Mouse (Mus musculus): ENCODE measurements around the gene Ppp1r3c. TPM values are rescaled to one million over a fixed set of nuclear protein-coding genes. Genes with fewer than 3 reads are reported as not detected.
"Not testable (repeated sequence)": the region's sequence is repeated elsewhere in the genome, so short reads cannot be mapped to it uniquely, and the experiment has no call there.

Ppp1r3c gene
- 10 to 100 TPM; 38.4 to 74.9 TPM for total RNA-seq (2021)
- long read RNA-seq, experiment 1, transcript Ppp1r3c-201 (2 exons, 2,725 nt), result major isoform, 23 of 42 reads
- long read RNA-seq, experiment 1, partial matches to known transcripts, result 15 of 42 reads
- long read RNA-seq, experiment 1, other reads (novel, unspliced or antisense), result 4 of 42 reads
- long read RNA-seq, experiment 2, transcript Ppp1r3c-201 (2 exons, 2,725 nt), result major isoform, 15 of 53 reads
- long read RNA-seq, experiment 2, partial matches to known transcripts, result 0 of 53 reads
- long read RNA-seq, experiment 2, other reads (novel, unspliced or antisense), result 38 of 53 reads

DNA sequence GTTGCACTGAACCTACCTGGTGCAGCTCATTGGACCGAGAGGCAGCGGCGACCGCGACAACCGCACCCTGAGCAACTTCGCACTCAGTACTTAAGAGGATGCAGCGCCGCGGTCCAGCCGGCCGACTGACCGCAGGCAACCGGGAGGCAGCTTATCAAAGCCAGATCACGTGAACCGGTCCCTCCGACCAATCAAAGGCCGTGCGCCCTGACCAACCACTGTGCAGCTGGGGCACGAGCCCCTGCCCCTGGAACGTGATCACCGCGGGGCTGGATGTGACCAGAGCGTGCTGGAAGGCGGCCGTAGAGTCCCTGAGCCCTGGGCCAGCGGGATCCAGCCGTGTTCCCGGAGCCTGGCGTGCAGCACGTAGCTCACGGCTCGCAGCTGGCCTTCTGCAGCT lies at the start of gene Ppp1r3c:
TSS of gene Ppp1r3c (minus strand) at position 117 of the 400 bp plus-strand sequence.
- peak; percentile 76 to 82 for DNase-seq (ENCODE audit: low spot score in 2 of 2)

GRCm38 (mm10) chr19:36783179-36783578 lies 46.7 kb upstream of the Ppp1r3c start:
- DNase-seq (ENCODE audit: low spot score in 2 of 2), result no peak

GRCm38 (mm10) chr19:36782591-36782990 lies 46.1 kb upstream of the Ppp1r3c start:
- DNase-seq (ENCODE audit: low spot score in 2 of 2), result no peak

GRCm38 (mm10) chr19:36781996-36782395 lies 45.5 kb upstream of the Ppp1r3c start:
- no peak for DNase-seq (ENCODE audit: low spot score in 2 of 2)

DNA sequence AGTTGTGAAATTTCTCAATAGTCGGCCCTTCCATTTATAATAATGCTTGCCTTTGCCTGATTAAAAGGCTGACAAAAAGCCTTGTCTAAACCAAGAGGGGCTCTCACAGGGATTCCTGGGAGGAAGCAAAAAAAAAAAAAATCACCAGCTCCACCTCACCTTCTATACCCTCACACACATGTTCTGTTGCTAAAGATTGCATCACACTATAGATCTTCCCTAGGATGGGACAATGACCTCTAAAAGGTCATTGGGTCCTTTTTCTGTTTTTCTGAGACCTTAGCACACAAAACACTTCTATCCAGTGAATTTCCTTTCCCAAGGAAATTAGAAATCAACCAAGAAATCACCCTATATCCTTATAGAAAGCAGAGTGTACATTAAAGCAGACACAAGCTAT lies 43.9 kb upstream of the Ppp1r3c start:
- DNase-seq (ENCODE audit: low spot score in 2 of 2), result no peak

GRCm38 (mm10) chr19:36779765-36780164 lies 43.3 kb upstream of the Ppp1r3c start:
- DNase-seq (ENCODE audit: low spot score in 2 of 2), result no peak

DNA sequence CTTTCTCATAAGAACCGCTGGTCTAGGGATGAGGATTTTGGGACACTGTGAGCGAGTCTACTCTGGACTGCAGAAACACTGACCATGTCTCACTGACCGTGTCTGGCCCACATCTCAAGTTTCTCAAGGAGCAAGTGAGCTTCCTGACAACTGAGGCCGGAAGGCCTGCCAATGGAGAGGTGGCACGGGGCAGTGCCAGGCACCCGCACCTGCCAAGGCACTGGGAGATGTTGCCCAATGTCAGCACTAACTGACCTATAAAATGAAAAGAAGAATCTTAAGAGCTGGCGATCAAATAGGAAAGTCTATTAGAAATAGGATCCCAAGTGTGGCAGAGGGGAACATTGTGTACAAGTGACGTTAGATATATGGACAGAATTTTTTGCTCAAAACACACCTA lies 39.1 kb upstream of the Ppp1r3c start:
- DNase-seq (ENCODE audit: low spot score in 2 of 2), result no peak

DNA sequence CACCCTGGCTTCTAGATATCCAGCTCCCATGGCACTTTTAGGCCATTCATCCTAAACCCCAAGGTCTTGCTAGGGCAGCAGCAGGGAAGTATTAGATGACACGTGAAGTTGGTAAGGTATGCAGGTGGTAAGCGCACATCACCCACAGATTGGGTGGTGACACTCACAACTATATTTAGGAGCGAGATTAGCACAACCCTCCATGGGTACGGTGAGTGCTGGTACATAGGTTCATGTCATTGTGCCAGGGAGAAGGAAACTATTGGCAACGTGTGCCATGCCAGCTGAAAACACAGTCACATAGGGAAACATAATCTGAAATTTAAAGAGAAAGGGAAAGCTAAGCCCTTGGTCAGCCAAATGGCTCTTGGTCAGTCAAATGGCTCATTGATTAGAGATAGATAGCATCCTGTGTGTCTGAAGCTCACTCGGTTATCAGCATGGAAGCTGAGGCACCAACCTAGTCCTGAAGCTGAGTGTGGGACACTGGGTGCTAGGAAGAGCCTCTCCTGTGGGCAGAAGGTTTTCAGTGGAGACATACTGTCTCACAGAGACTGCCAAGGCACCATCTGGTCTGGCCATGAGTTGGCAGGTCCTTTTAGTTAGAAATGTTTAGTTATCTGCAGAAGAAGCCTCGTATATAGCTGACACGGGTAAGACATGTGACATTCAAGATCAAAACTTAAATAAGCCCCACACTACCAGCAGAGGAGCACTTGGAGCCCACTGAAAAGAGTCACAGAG lies 37.4 kb upstream of the Ppp1r3c start:
- no peak for DNase-seq (ENCODE audit: low spot score in 2 of 2)

- DNase-seq (ENCODE audit: low spot score in 2 of 2), result no peak
Measured at GRCm38 (mm10) chr19:36768084-36768483, 31.6 kb upstream of the Ppp1r3c start.

DNA sequence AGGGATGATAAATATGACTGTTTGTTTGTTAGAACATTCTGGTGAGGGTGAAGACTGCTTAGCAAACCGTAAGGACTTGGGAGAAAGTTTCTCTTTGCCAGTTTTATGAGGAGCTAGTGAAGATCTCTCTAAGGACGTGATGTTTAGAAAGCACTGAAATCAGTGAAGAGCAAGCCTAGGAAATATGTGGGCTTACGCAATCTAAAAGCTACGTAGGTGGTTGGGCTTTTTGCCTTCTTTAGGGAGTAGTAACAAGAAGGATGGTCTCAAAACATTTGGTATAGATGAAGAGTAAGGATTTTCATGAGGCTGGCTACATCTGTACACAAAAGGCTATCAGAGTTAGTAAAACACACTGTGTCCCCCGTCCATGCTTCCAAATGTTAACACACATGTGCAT lies 28.0 kb upstream of the Ppp1r3c start:
- no peak for DNase-seq (ENCODE audit: low spot score in 2 of 2)

GRCm38 (mm10) chr19:36748996-36749395 lies 12.5 kb upstream of the Ppp1r3c start:
- DNase-seq (ENCODE audit: low spot score in 2 of 2), result no peak

DNA sequence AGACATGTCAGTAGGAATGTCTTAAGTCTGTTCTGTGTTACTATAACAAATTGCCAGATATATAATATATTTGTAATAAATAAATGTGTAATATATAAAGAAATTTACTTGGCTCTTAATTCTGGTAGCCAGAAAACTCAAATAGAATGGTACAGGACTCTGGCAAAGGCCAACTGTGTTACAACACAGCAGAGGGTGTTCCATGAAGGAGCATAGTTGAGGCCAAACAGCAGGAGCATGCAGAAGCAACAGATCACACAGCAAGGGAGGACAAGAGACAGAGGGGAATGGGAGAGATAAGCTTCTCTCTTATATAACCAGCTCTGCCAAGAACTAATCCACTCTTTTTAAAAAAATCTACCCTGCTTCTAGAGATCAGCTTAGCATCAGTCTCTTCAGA lies 5.9 kb upstream of the Ppp1r3c start:
- DNase-seq (ENCODE audit: low spot score in 2 of 2), result no peak

DNA sequence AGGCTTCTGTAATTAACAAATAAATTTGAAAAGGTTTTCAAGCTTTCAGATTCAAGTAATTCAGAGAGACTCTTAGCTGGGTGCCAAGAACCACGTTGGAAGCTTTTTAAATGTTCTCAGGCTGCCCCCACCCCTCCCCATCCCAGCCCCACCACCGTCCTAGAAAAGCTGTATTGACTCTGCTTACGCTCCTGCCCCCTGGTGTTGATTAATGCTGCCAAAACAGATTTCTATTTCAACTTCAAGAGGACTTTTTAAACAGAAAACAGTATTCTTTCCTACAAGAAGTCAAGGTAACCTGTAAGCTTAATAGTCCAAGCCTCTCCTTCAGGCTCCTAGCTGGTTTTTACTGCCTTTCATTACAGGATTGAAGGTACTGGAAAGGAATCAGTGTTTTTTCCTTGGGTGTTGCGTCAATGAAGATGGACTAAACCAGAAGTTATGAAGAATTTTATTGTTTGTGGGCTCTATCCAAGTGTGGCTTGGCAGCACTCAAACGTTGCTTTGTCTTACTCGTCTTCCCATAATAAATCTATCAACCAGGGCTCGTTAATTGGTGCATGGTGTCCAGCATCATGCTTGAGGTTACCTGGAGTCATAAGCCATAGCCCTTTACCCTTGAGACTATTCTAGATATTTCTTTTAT lies 3.2 kb upstream of the Ppp1r3c start:
- no peak for DNase-seq (ENCODE audit: low spot score in 2 of 2)

DNA sequence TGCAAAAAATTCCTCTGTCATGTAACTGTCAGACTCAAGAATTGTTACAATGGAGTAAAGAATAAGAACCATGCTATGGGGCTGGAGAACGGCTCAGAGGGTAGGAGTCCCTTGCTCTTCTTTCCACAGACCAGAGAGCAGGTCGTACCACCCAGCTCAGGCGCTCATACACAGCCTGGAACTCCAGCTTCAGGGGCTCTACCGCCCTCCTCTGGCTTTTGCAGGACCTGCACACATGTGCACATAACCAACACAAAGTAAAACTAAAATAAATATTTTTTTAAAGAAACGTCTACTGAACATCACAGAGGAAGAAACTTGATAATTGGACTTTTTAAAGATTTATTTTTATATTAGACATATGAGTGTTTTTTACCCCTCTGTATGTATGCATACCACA lies 1.6 kb upstream of the Ppp1r3c start:
- no peak for DNase-seq (ENCODE audit: low spot score in 2 of 2)

GRCm38 (mm10) chr19:36737087-36737486 lies 634 bp upstream of the Ppp1r3c start:
- no peak for DNase-seq (ENCODE audit: low spot score in 2 of 2)

- no peak for DNase-seq (ENCODE audit: low spot score in 2 of 2)
Measured at GRCm38 (mm10) chr19:36734308-36735038, 2.0 kb downstream of the Ppp1r3c start.

- DNase-seq (ENCODE audit: low spot score in 2 of 2), result no peak
Measured at GRCm38 (mm10) chr19:36733191-36733943, 3.1 kb downstream of the Ppp1r3c start.

- no peak for DNase-seq (ENCODE audit: low spot score in 2 of 2)
Measured at GRCm38 (mm10) chr19:36731310-36731709, 5.1 kb downstream of the Ppp1r3c start.

- DNase-seq (ENCODE audit: low spot score in 2 of 2), result not testable (repeated sequence)
Measured at GRCm38 (mm10) chr19:36730414-36730813, 6.0 kb downstream of the Ppp1r3c start.

GRCm38 (mm10) chr19:36728741-36729460 lies 7.6 kb downstream of the Ppp1r3c start:
- DNase-seq (ENCODE audit: low spot score in 2 of 2), result no peak
